Mouse (Mus musculus) hindbrain, embryonic 14.5 days (tissue): Measurements from ENCODE around the gene Ube2h. TPM values are rescaled to one million over a fixed set of nuclear protein-coding genes. Genes with fewer than 3 reads are reported as not detected.

Experiments
- ATAC-seq: fragments of 200-750 bp; cut with Nextera tagmentation; 2 replicates; pipeline ENCODE4 v1.8.0; 2017; ENCODE audit warnings: moderate number of reproducible peaks, mild to moderate bottlenecking, moderate TSS enrichment, moderate library complexity; ENCODE audit not compliant: low FRiP score
- DNase-seq: peaks from one replicate; pipeline ENCODE4 v3.0.0-alpha.2; 2015; ENCODE audit warnings: low spot score
- H3K27ac ChIP-seq: fragments of 300-500 bp; sonication (generic); 2 replicates; pipeline ENCODE4 v1.5.1; 2014; ENCODE audit warnings: mild to moderate bottlenecking, moderate library complexity
- H3K27me3 ChIP-seq: fragments of 300-500 bp; sonication (generic); 2 replicates; pipeline ENCODE4 v1.6.1; 2014; ENCODE audit warnings: mild to moderate bottlenecking, low read length, mixed read lengths; ENCODE audit not compliant: control insufficient read depth, insufficient read depth
- H3K36me3 ChIP-seq: fragments of 300-500 bp; sonication (generic); replicated peaks from 2 replicates; pipeline ENCODE4 v1.6.1; 2014; ENCODE audit not compliant: control insufficient read depth, insufficient read depth
- H3K4me1 ChIP-seq: fragments of 300-500 bp; sonication (generic); replicated peaks from 2 replicates; pipeline ENCODE4 v1.6.1; 2014; ENCODE audit warnings: antibody characterized with exemption, low read length, mixed read lengths; ENCODE audit not compliant: control insufficient read depth, insufficient read depth
- H3K4me2 ChIP-seq: fragments of 300-500 bp; sonication (generic); replicated peaks from 2 replicates; pipeline ENCODE4 v1.6.1; 2014; ENCODE audit warnings: mild to moderate bottlenecking, moderate library complexity
- H3K4me3 ChIP-seq: fragments of 300-500 bp; sonication (generic); replicated peaks from 2 replicates; pipeline ENCODE4 v1.5.1; 2014; ENCODE audit warnings: mild to moderate bottlenecking, low read length
- H3K9ac ChIP-seq: fragments of 300-500 bp; sonication (generic); 2 replicates; pipeline ENCODE4 v1.6.1; 2014
- H3K9me3 ChIP-seq: fragments of 300-500 bp; sonication (generic); 2 replicates; pipeline ENCODE4 v1.6.1; 2016; ENCODE audit warnings: low read length; ENCODE audit not compliant: control insufficient read depth
- WGBS: fragments of 180-500 bp; shearing (Covaris S2); extraction: QIAGEN DNeasy Blood & Tissue Kit; methylation state at CpG from one replicate; pipeline ENCODE4 v1.1.7; 2014; 5-methylcytosine and 5-hydroxymethylcytosine counted together
- polyA plus RNA-seq: library from polyadenylated mRNA; unstranded; fragments of >200 nt; fragmentation: Nextera tagmentation; extraction: Ambion mirVana; gene quantifications from 2 replicates; pipeline ENCODE4 v1.2.1, GENCODE M21; 2014

Gene Ube2h
- polyA plus RNA-seq, 1 experiment from 2014 or later = 69.4 TPM

- WGBS = 95% methylated on average over 9 of the region's 9 CpGs
- peaks cover 30% of the 10 kb centered on the region for H3K36me3 ChIP-seq
- DNase-seq (no peak), ATAC-seq (no peak)
- no peak overlapping the region for H3K4me2 ChIP-seq
- H3K27me3 ChIP-seq = no peaks in the 10 kb centered on the region
- no peak overlapping the region for H3K9ac ChIP-seq
- H3K4me3 ChIP-seq = no peak overlapping the region
- H3K9me3 ChIP-seq = no peaks in the 10 kb centered on the region
- no peak overlapping the region for H3K27ac ChIP-seq
- H3K4me1 ChIP-seq = no peaks in the 10 kb centered on the region
Measured at GRCm38 (mm10) chr6:30243347-30244007, 60.9 kb downstream of the Ube2h start.

- no peak overlapping the region for H3K27ac ChIP-seq
- no peak overlapping the region for H3K9ac ChIP-seq
- no peak overlapping the region for H3K4me3 ChIP-seq
- WGBS = 79% methylated on average over 4 of the region's 4 CpGs
- no peak for ATAC-seq
- no peak for DNase-seq
- H3K27me3 ChIP-seq = no peaks in the 10 kb centered on the region
- peaks cover 30% of the 10 kb centered on the region for H3K36me3 ChIP-seq
- no peaks in the 10 kb centered on the region for H3K9me3 ChIP-seq
- no peaks in the 10 kb centered on the region for H3K4me1 ChIP-seq
- H3K4me2 ChIP-seq = no peak overlapping the region
Measured at GRCm38 (mm10) chr6:30242928-30243327, 61.4 kb downstream of the Ube2h start.

GRCm38 (mm10) chr6:30240105-30240504, 64.2 kb downstream of the Ube2h start:
- 96% methylated on average over 7 of the region's 7 CpGs for WGBS
- no peaks in the 10 kb centered on the region for H3K27me3 ChIP-seq
- ATAC-seq = no peak

GRCm38 (mm10) chr6:30239207-30239606, 65.1 kb downstream of the Ube2h start:
- Histone ChIP-seq H3K27me3 (no peaks in the 10 kb centered on the region), H3K9me3 (no peaks in the 10 kb centered on the region), H3K4me2 (no peak overlapping the region), H3K9ac (no peak overlapping the region), H3K4me1 (no peaks in the 10 kb centered on the region), H3K4me3 (no peak overlapping the region), H3K36me3 (peaks cover 46% of the 10 kb centered on the region), H3K27ac (no peak overlapping the region)
- 85% methylated on average over 6 of the region's 6 CpGs for WGBS
- no peak for ATAC-seq
- DNase-seq = no peak

More at GRCm38 (mm10) chr6:30240105-30240504, 64.2 kb downstream of the Ube2h start:
- Histone ChIP-seq H3K9ac (no peak overlapping the region), H3K36me3 (peaks cover 44% of the 10 kb centered on the region), H3K27ac (no peak overlapping the region), H3K4me2 (no peak overlapping the region), H3K4me3 (no peak overlapping the region), H3K4me1 (no peaks in the 10 kb centered on the region), H3K9me3 (no peaks in the 10 kb centered on the region)
- DNase-seq = no peak

GRCm38 (mm10) chr6:30238079-30238478, 66.3 kb downstream of the Ube2h start:
- Histone ChIP-seq H3K9ac (no peak overlapping the region), H3K4me2 (no peak overlapping the region), H3K36me3 (peaks cover 47% of the 10 kb centered on the region), H3K4me3 (no peak overlapping the region), H3K4me1 (no peaks in the 10 kb centered on the region), H3K9me3 (no peaks in the 10 kb centered on the region), H3K27ac (no peak overlapping the region), H3K27me3 (no peaks in the 10 kb centered on the region)
- DNase-seq (no peak), ATAC-seq (no peak)
- WGBS = 91% methylated on average over 2 of the region's 2 CpGs

- no peak overlapping the region for H3K4me3 ChIP-seq
- peaks cover 50% of the 10 kb centered on the region for H3K36me3 ChIP-seq
- no peak overlapping the region for H3K27ac ChIP-seq
- H3K4me2 ChIP-seq = no peak overlapping the region
- ATAC-seq = no peak
- H3K9ac ChIP-seq = no peak overlapping the region
- no peak for DNase-seq
- 97% methylated on average over 1 of the region's 1 CpGs for WGBS
- no peaks in the 10 kb centered on the region for H3K9me3 ChIP-seq
- H3K27me3 ChIP-seq = no peaks in the 10 kb centered on the region
- no peaks in the 10 kb centered on the region for H3K4me1 ChIP-seq
Measured at GRCm38 (mm10) chr6:30236564-30236963, 67.8 kb downstream of the Ube2h start.

GRCm38 (mm10) chr6:30231758-30232293, 72.5 kb downstream of the Ube2h start:
- 92% methylated on average over 4 of the region's 4 CpGs for WGBS
- DNase-seq (no peak), ATAC-seq (no peak)
- Histone ChIP-seq H3K4me1 (no peaks in the 10 kb centered on the region), H3K36me3 (peaks cover 28% of the 10 kb centered on the region), H3K9me3 (no peaks in the 10 kb centered on the region), H3K9ac (no peak overlapping the region), H3K4me3 (no peak overlapping the region), H3K27ac (no peak overlapping the region), H3K4me2 (no peak overlapping the region), H3K27me3 (no peaks in the 10 kb centered on the region)

GRCm38 (mm10) chr6:30230246-30230645, 74.1 kb downstream of the Ube2h start:
- 94% methylated on average over 7 of the region's 7 CpGs for WGBS
- DNase-seq (no peak), ATAC-seq (no peak)
- Histone ChIP-seq H3K36me3 (peaks cover 24% of the 10 kb centered on the region), H3K4me1 (no peaks in the 10 kb centered on the region), H3K4me2 (no peak overlapping the region), H3K9ac (no peak overlapping the region), H3K27ac (no peak overlapping the region), H3K27me3 (no peaks in the 10 kb centered on the region), H3K4me3 (no peak overlapping the region), H3K9me3 (no peaks in the 10 kb centered on the region)

GRCm38 (mm10) chr6:30228921-30229320, 75.4 kb downstream of the Ube2h start:
- no peaks in the 10 kb centered on the region for H3K9me3 ChIP-seq
- H3K36me3 ChIP-seq = peaks cover 21% of the 10 kb centered on the region
- WGBS = 89% methylated on average over 2 of the region's 2 CpGs
- H3K9ac ChIP-seq = no peak overlapping the region
- no peak overlapping the region for H3K27ac ChIP-seq
- DNase-seq (no peak), ATAC-seq (no peak)
- no peaks in the 10 kb centered on the region for H3K4me1 ChIP-seq
- no peak overlapping the region for H3K4me3 ChIP-seq
- H3K4me2 ChIP-seq = no peak overlapping the region
- H3K27me3 ChIP-seq = no peaks in the 10 kb centered on the region
